Mouse (Mus musculus): Measurements from ENCODE around the gene Gm28047.

- TF ChIP-seq CTCF (IDR thresholded peaks at IDR 0.05; ENCODE audit: low read depth, low read length) (no peak), POLR2A (IDR thresholded peaks at IDR 0.05; ENCODE audit: extremely low read depth, insufficient read depth, low read length) (no peak)
Observed at GRCm38 (mm10) chr15:102501084-102501814, 123.6 kb downstream of the Gm28047 start.

Data from liver, adult 2 months (tissue).